Mouse (Mus musculus): ENCODE measurements at regions not wholly inside any gene's neighbourhood (a gene's known extent, or its start where the extent isn't known, plus 50 kb on each side); places are given as distances from the start of the nearest gene placed in this dataset.

DNA sequence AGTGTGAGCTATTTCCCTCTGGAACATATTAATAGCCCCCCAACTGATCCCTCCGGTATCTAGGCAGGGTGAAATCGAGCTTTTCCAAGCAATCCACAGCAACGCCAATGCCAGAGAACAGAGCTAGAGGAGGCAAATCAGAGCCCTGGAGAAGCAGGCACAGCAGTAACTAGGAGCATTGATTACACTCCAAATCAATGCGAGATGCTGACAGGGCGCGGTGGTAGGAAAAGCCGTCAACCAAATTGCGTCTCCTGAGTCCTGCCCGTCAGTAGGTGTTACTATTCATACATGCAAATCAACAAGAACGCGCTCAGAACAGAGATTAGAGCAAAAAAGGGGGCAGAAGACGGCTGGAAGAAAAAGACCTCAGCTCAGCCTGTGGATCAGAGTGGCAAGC is 162.2 kb downstream of the Rps29 start:
- H3K9me3 ChIP-seq (ENCODE audit: low read length) = no peaks in the 10 kb centered on the region
- 54% methylated on average over 12 of the region's 12 CpGs for WGBS (ENCODE audit: insufficient replicate concordance)

DNA sequence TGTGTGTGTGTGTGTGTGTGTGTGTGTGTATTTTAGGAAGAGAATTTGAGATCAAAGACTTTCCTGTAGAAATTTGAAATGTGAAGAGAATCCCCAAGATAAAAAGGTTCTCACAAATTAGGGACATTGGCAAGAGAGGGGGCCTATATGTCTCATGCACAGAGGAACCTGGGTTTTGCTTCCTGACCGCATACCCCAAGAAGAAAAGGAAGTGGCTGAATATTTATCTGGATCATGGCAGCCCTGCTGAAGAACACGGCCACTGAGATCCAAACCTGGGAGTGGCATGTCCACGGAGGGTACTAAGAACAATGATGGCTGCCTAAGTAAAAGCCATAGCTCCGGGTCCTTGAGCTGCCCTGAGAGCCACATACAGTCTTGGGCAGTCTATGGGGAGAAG is 178.3 kb downstream of the Rps29 start:
- Histone ChIP-seq H3K4me3 (ENCODE audit: low read depth, low read length) (no peak overlapping the region), H3K9ac (replicated peaks) (no peak overlapping the region), H3K9me3 (ENCODE audit: low read length) (no peaks in the 10 kb centered on the region), H3K4me2 (ENCODE audit: low read depth, low read length) (no peak overlapping the region), H3K27ac (ENCODE audit: low read depth) (no peak overlapping the region), H3K27me3 (ENCODE audit: insufficient read depth, low read length) (no peaks in the 10 kb centered on the region), H3K4me1 (ENCODE audit: insufficient read depth) (no peaks in the 10 kb centered on the region; the same call in 1 of the 2 replicates), H3K36me3 (replicated peaks; ENCODE audit: insufficient read depth, low read length) (no peaks in the 10 kb centered on the region)
- DNase-seq (no peak), ATAC-seq (no peak)
- TF ChIP-seq CTCF (IDR thresholded peaks at IDR 0.05; ENCODE audit: low read depth) (no peak), EP300 (IDR thresholded peaks at IDR 0.05; ENCODE audit: low read depth) (no peak)
- WGBS (ENCODE audit: insufficient replicate concordance) = 67% methylated on average over 4 of the region's 4 CpGs

More for the DNA sequence above, 162.2 kb downstream of the Rps29 start:
- DNase-seq (no peak), ATAC-seq (no peak)
- no peak for TF ChIP-seq CTCF (IDR thresholded peaks at IDR 0.05; ENCODE audit: low read depth)
- TF ChIP-seq EP300 (IDR thresholded peaks at IDR 0.05; ENCODE audit: low read depth) = no peak
- Histone ChIP-seq H3K9ac (replicated peaks) (no peak overlapping the region), H3K36me3 (replicated peaks; ENCODE audit: insufficient read depth, low read length) (no peaks in the 10 kb centered on the region), H3K4me3 (ENCODE audit: low read depth, low read length) (no peak overlapping the region), H3K27me3 (ENCODE audit: insufficient read depth, low read length) (no peaks in the 10 kb centered on the region), H3K4me1 (ENCODE audit: insufficient read depth) (no peaks in the 10 kb centered on the region), H3K27ac (ENCODE audit: low read depth) (no peak overlapping the region), H3K4me2 (ENCODE audit: low read depth, low read length) (no peak overlapping the region)

DNA sequence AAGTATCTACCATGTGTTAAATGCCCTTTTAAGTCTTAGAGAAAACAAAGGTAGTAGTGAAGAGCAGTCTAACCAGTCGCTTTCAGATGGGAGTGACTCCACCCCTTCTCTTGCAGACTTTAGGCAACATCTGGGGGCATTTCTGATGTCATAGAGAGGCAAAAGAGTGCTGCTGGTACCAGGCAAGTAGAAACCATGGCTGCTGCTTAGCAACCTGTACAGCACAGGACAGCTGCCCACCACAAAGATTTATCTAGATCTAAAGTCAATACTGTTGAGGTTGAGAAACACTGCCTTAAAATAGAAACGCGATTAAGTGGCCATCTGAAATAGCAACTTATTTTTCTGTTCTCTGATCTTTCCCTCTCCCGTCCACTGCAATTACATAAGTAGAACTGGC is 178.8 kb downstream of the Rps29 start:
- H3K4me3 ChIP-seq (ENCODE audit: low read depth, low read length) = no peak overlapping the region
- no peak overlapping the region for H3K27ac ChIP-seq (ENCODE audit: low read depth)
- WGBS (ENCODE audit: insufficient replicate concordance) = 54% methylated on average over 4 of the region's 4 CpGs
- ATAC-seq = no peak
- no peaks in the 10 kb centered on the region; the same call in 1 of the 2 replicates for H3K4me1 ChIP-seq (ENCODE audit: insufficient read depth)
- no peaks in the 10 kb centered on the region for H3K9me3 ChIP-seq (ENCODE audit: low read length)
- DNase-seq = no peak
- H3K9ac ChIP-seq (replicated peaks) = no peak overlapping the region
- TF ChIP-seq CTCF (IDR thresholded peaks at IDR 0.05; ENCODE audit: low read depth) = no peak
- TF ChIP-seq EP300 (IDR thresholded peaks at IDR 0.05; ENCODE audit: low read depth) = no peak
- H3K27me3 ChIP-seq (ENCODE audit: insufficient read depth, low read length) = no peaks in the 10 kb centered on the region
- H3K4me2 ChIP-seq (ENCODE audit: low read depth, low read length) = no peak overlapping the region
- H3K36me3 ChIP-seq (replicated peaks; ENCODE audit: insufficient read depth, low read length) = no peaks in the 10 kb centered on the region

GRCm38 (mm10) chr12:68979232-68979631 is 179.8 kb downstream of the Rps29 start:
- TF ChIP-seq EP300 (IDR thresholded peaks at IDR 0.05; ENCODE audit: low read depth) (no peak), CTCF (IDR thresholded peaks at IDR 0.05; ENCODE audit: low read depth) (no peak)
- no peak for ATAC-seq
- H3K27me3 ChIP-seq (ENCODE audit: insufficient read depth, low read length) = no peaks in the 10 kb centered on the region
- no peak overlapping the region for H3K27ac ChIP-seq (ENCODE audit: low read depth)
- H3K36me3 ChIP-seq (replicated peaks; ENCODE audit: insufficient read depth, low read length) = no peaks in the 10 kb centered on the region
- H3K4me2 ChIP-seq (ENCODE audit: low read depth, low read length) = no peak overlapping the region
- no peak overlapping the region for H3K9ac ChIP-seq (replicated peaks)
- WGBS (ENCODE audit: insufficient replicate concordance) = 88% methylated on average over 3 of the region's 3 CpGs
- no peak overlapping the region for H3K4me3 ChIP-seq (ENCODE audit: low read depth, low read length)
- H3K4me1 ChIP-seq (ENCODE audit: insufficient read depth) = no peaks in the 10 kb centered on the region; the same call in 1 of the 2 replicates
- no peak for DNase-seq
- H3K9me3 ChIP-seq (ENCODE audit: low read length) = no peaks in the 10 kb centered on the region

DNA sequence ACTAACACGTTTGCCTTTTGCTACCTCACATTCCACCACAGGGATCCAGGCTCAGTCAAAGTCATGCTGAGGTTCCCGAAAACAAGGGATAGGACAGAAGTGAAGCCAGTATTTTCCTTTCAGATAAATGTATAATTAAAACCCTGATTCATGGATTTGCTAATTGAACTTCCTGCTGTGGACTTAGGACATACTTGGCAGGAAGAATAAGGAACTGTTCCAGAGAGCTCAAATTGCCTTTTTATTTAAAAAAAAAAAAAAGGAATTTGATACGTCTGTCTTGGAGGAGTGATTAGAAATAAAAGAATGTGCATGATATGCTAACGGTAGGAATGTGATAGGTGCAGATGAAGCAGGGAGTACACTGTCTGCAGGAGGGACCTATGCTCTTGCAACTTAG is 181.7 kb downstream of the Rps29 start:
- no peak overlapping the region for H3K4me2 ChIP-seq (ENCODE audit: low read depth, low read length)
- no peak overlapping the region for H3K27ac ChIP-seq (ENCODE audit: low read depth)
- H3K4me3 ChIP-seq (ENCODE audit: low read depth, low read length) = no peak overlapping the region
- no peaks in the 10 kb centered on the region; the same call in 1 of the 2 replicates for H3K4me1 ChIP-seq (ENCODE audit: insufficient read depth)
- H3K9ac ChIP-seq (replicated peaks) = no peak overlapping the region
- WGBS (ENCODE audit: insufficient replicate concordance) = 74% methylated on average over 4 of the region's 4 CpGs
- no peak for ATAC-seq
- H3K9me3 ChIP-seq (ENCODE audit: low read length) = no peaks in the 10 kb centered on the region
- TF ChIP-seq CTCF (IDR thresholded peaks at IDR 0.05; ENCODE audit: low read depth) (no peak), EP300 (IDR thresholded peaks at IDR 0.05; ENCODE audit: low read depth) (no peak)
- DNase-seq = no peak
- no peaks in the 10 kb centered on the region for H3K36me3 ChIP-seq (replicated peaks; ENCODE audit: insufficient read depth, low read length)
- H3K27me3 ChIP-seq (ENCODE audit: insufficient read depth, low read length) = no peaks in the 10 kb centered on the region

DNA sequence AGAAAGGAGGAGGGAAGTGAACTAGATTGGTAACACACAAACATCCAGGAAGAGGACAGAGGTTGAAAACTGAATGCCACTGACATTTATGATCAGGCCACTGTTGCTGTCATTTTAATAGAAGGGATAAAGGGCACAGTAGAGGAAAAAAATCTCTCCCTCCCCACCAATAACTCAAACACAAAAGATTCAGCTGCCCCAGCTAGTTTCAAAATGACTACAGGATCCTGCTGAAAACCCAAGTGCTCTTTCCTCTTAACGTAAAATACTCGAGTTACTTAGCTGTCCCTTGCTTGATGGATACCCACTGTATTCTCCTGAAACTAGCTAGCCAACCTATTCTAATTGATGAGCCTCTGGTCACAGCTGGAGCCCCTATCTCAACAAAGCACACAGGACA is 211.7 kb downstream of the Rps29 start:
- Histone ChIP-seq H3K4me1 (ENCODE audit: insufficient read depth) (no peaks in the 10 kb centered on the region), H3K27me3 (ENCODE audit: insufficient read depth, low read length) (no peaks in the 10 kb centered on the region), H3K36me3 (replicated peaks; ENCODE audit: insufficient read depth, low read length) (no peaks in the 10 kb centered on the region), H3K9me3 (ENCODE audit: low read length) (no peaks in the 10 kb centered on the region), H3K27ac (ENCODE audit: low read depth) (no peak overlapping the region), H3K9ac (replicated peaks) (no peak overlapping the region), H3K4me2 (ENCODE audit: low read depth, low read length) (no peak overlapping the region), H3K4me3 (ENCODE audit: low read depth, low read length) (no peak overlapping the region)
- 68% methylated on average over 2 of the region's 2 CpGs for WGBS (ENCODE audit: insufficient replicate concordance)
- DNase-seq = no peak
- ATAC-seq = no peak
- TF ChIP-seq EP300 (IDR thresholded peaks at IDR 0.05; ENCODE audit: low read depth) = no peak

- ATAC-seq (no peak), DNase-seq (no peak)
Measured at GRCm38 (mm10) chr12:68910590-68910989, 248.4 kb downstream of the Rps29 start.

More at GRCm38 (mm10) chr12:68910590-68910989, 248.4 kb downstream of the Rps29 start:
- H3K36me3 ChIP-seq (replicated peaks; ENCODE audit: insufficient read depth, low read length) = no peaks in the 10 kb centered on the region
- H3K4me1 ChIP-seq (ENCODE audit: insufficient read depth) = no peaks in the 10 kb centered on the region
- TF ChIP-seq CTCF (IDR thresholded peaks at IDR 0.05; ENCODE audit: low read depth) (no peak), EP300 (IDR thresholded peaks at IDR 0.05; ENCODE audit: low read depth) (no peak)
- no peak overlapping the region for H3K27ac ChIP-seq (ENCODE audit: low read depth)
- WGBS (ENCODE audit: insufficient replicate concordance) = 14% methylated on average over 6 of the region's 6 CpGs
- H3K27me3 ChIP-seq (ENCODE audit: insufficient read depth, low read length) = no peaks in the 10 kb centered on the region
- H3K9me3 ChIP-seq (ENCODE audit: low read length) = no peaks in the 10 kb centered on the region
- H3K9ac ChIP-seq (replicated peaks) = no peak overlapping the region
- no peak overlapping the region for H3K4me2 ChIP-seq (ENCODE audit: low read depth, low read length)
- no peak overlapping the region for H3K4me3 ChIP-seq (ENCODE audit: low read depth, low read length)
